Mouse (Mus musculus) stomach, embryonic 14.5 days (tissue): ENCODE measurements around the gene Cdk8. TPM values are rescaled to one million over a fixed set of nuclear protein-coding genes. Genes with fewer than 3 reads are reported as not detected.

ENCODE experiments used
- ATAC-seq: fragments of 200-750 bp; cut with Nextera tagmentation; 2 replicates; pipeline ENCODE4 v1.8.0; 2017; ENCODE audit warnings: low read depth, moderate TSS enrichment; ENCODE audit not compliant: insufficient number of reproducible peaks, insufficient read depth, low FRiP score
- H3K27ac ChIP-seq: fragments of 300-500 bp; sonication (generic); 2 replicates; pipeline ENCODE4 v1.5.1; 2014; ENCODE audit warnings: mild to moderate bottlenecking, low read length, moderate library complexity, mixed read lengths
- H3K27me3 ChIP-seq: fragments of 300-500 bp; sonication (generic); 2 replicates; pipeline ENCODE4 v1.6.1; 2014; ENCODE audit warnings: low read length, control low read depth, mixed read lengths; ENCODE audit not compliant: control insufficient read depth, insufficient read depth
- H3K36me3 ChIP-seq: fragments of 300-500 bp; sonication (generic); 2 replicates; pipeline ENCODE4 v1.6.1; 2014; ENCODE audit warnings: mild to moderate bottlenecking, control low read depth, low read length, moderate library complexity, mixed read lengths; ENCODE audit not compliant: control insufficient read depth, insufficient read depth
- H3K4me1 ChIP-seq: fragments of 300-500 bp; sonication (generic); 2 replicates; pipeline ENCODE4 v1.6.1; 2014; ENCODE audit warnings: low read length, control low read depth, mixed read lengths; ENCODE audit not compliant: control insufficient read depth, insufficient read depth
- H3K4me2 ChIP-seq: fragments of 300-500 bp; sonication (generic); replicated peaks from 2 replicates; pipeline ENCODE4 v1.6.1; 2014; ENCODE audit warnings: low read depth, low read length, control low read depth
- H3K4me3 ChIP-seq: fragments of 300-500 bp; sonication (generic); 2 replicates; pipeline ENCODE4 v1.5.1; 2014; ENCODE audit warnings: low read depth, low read length, control low read depth
- H3K9ac ChIP-seq: fragments of 300-500 bp; sonication (generic); replicated peaks from 2 replicates; pipeline ENCODE4 v1.6.1; 2014; ENCODE audit warnings: low read depth, mild to moderate bottlenecking, control low read depth, low read length, moderate library complexity, mixed read lengths
- H3K9me3 ChIP-seq: fragments of 300-500 bp; sonication (generic); 2 replicates; pipeline ENCODE4 v1.6.1; 2016; ENCODE audit warnings: low read depth, low read length, control low read depth; ENCODE audit not compliant: control insufficient read depth
- WGBS: fragments of 180-500 bp; shearing (Covaris S2); extraction: QIAGEN DNeasy Blood & Tissue Kit; methylation state at CpG from one replicate; pipeline ENCODE4 v1.1.7; 2014; 5-methylcytosine and 5-hydroxymethylcytosine counted together
- polyA plus RNA-seq: library from polyadenylated mRNA; unstranded; fragments of >200 nt; fragmentation: Nextera tagmentation; extraction: Ambion mirVana; gene quantifications from 2 replicates; pipeline ENCODE4 v1.2.1, GENCODE M21; 2014

Gene Cdk8
- polyA plus RNA-seq, 1 experiment from 2014 or later, result 24.7 TPM

- 51% methylated on average over 10 of the region's 10 CpGs for WGBS
- Histone ChIP-seq H3K27ac (no peak overlapping the region), H3K4me1 (no peaks in the 10 kb centered on the region), H3K36me3 (no peaks in the 10 kb centered on the region), H3K9me3 (no peaks in the 10 kb centered on the region), H3K4me2 (no peak overlapping the region), H3K4me3 (no peak overlapping the region), H3K9ac (no peak overlapping the region), H3K27me3 (no peaks in the 10 kb centered on the region)
- ATAC-seq, result no peak
Measured at GRCm38 (mm10) chr5:146328941-146329340, 97.9 kb downstream of the Cdk8 start.

- Histone ChIP-seq H3K4me3 (no peak overlapping the region), H3K9ac (no peak overlapping the region), H3K9me3 (no peaks in the 10 kb centered on the region), H3K27me3 (no peaks in the 10 kb centered on the region), H3K4me1 (no peaks in the 10 kb centered on the region), H3K27ac (no peak overlapping the region), H3K36me3 (no peaks in the 10 kb centered on the region), H3K4me2 (no peak overlapping the region)
- 90% methylated on average over 5 of the region's 5 CpGs for WGBS
- no peak for ATAC-seq
Measured at GRCm38 (mm10) chr5:146329541-146329940, 98.5 kb downstream of the Cdk8 start.

GRCm38 (mm10) chr5:146330031-146330764 lies 99.2 kb downstream of the Cdk8 start:
- Histone ChIP-seq H3K36me3 (no peaks in the 10 kb centered on the region), H3K4me2 (no peak overlapping the region), H3K4me3 (no peak overlapping the region), H3K9me3 (no peaks in the 10 kb centered on the region), H3K27me3 (no peaks in the 10 kb centered on the region), H3K9ac (no peak overlapping the region), H3K27ac (no peak overlapping the region), H3K4me1 (no peaks in the 10 kb centered on the region)
- no peak for ATAC-seq
- 45% methylated on average over 13 of the region's 13 CpGs for WGBS

GRCm38 (mm10) chr5:146330765-146331115 lies 99.7 kb downstream of the Cdk8 start:
- no peak overlapping the region for H3K4me3 ChIP-seq
- no peaks in the 10 kb centered on the region for H3K27me3 ChIP-seq
- WGBS, result 36% methylated on average over 3 of the region's 3 CpGs
- H3K9me3 ChIP-seq, result no peaks in the 10 kb centered on the region
- no peak for ATAC-seq
- no peaks in the 10 kb centered on the region for H3K4me1 ChIP-seq
- no peak overlapping the region for H3K27ac ChIP-seq
- no peak overlapping the region for H3K9ac ChIP-seq
- no peak overlapping the region for H3K4me2 ChIP-seq
- H3K36me3 ChIP-seq, result no peaks in the 10 kb centered on the region

GRCm38 (mm10) chr5:146331131-146331530 lies 100.1 kb downstream of the Cdk8 start:
- H3K27me3 ChIP-seq, result no peaks in the 10 kb centered on the region
- no peaks in the 10 kb centered on the region for H3K4me1 ChIP-seq
- H3K9me3 ChIP-seq, result no peaks in the 10 kb centered on the region
- no peak overlapping the region for H3K4me3 ChIP-seq
- H3K36me3 ChIP-seq, result no peaks in the 10 kb centered on the region
- no peak overlapping the region for H3K9ac ChIP-seq
- 82% methylated on average over 11 of the region's 11 CpGs for WGBS
- H3K27ac ChIP-seq, result no peak overlapping the region
- no peak for ATAC-seq
- no peak overlapping the region for H3K4me2 ChIP-seq

GRCm38 (mm10) chr5:146332541-146332940 lies 101.5 kb downstream of the Cdk8 start:
- no peak overlapping the region for H3K4me3 ChIP-seq
- no peaks in the 10 kb centered on the region for H3K27me3 ChIP-seq
- no peak overlapping the region for H3K4me2 ChIP-seq
- H3K4me1 ChIP-seq, result no peaks in the 10 kb centered on the region
- H3K36me3 ChIP-seq, result no peaks in the 10 kb centered on the region
- WGBS, result 67% methylated on average over 7 of the region's 7 CpGs
- H3K27ac ChIP-seq, result no peak overlapping the region
- ATAC-seq, result no peak
- no peak overlapping the region for H3K9ac ChIP-seq
- no peaks in the 10 kb centered on the region for H3K9me3 ChIP-seq

- no peak overlapping the region for H3K4me3 ChIP-seq
- no peak overlapping the region for H3K27ac ChIP-seq
- no peaks in the 10 kb centered on the region for H3K4me1 ChIP-seq
- no peaks in the 10 kb centered on the region for H3K9me3 ChIP-seq
- no peak overlapping the region for H3K4me2 ChIP-seq
- no peak for ATAC-seq
- H3K9ac ChIP-seq, result no peak overlapping the region
- H3K36me3 ChIP-seq, result no peaks in the 10 kb centered on the region
- WGBS, result 57% methylated on average over 1 of the region's 1 CpGs
- H3K27me3 ChIP-seq, result no peaks in the 10 kb centered on the region
Measured at GRCm38 (mm10) chr5:146334410-146334809, 103.4 kb downstream of the Cdk8 start.

- H3K4me3 ChIP-seq, result no peak overlapping the region
- no peaks in the 10 kb centered on the region for H3K9me3 ChIP-seq
- no peak overlapping the region for H3K4me2 ChIP-seq
- H3K27me3 ChIP-seq, result no peaks in the 10 kb centered on the region
- H3K36me3 ChIP-seq, result no peaks in the 10 kb centered on the region
- H3K4me1 ChIP-seq, result no peaks in the 10 kb centered on the region
- 54% methylated on average over 9 of the region's 9 CpGs for WGBS
- H3K9ac ChIP-seq, result no peak overlapping the region
- no peak for ATAC-seq
- no peak overlapping the region for H3K27ac ChIP-seq
Measured at GRCm38 (mm10) chr5:146338064-146338463, 107.0 kb downstream of the Cdk8 start.

- Histone ChIP-seq H3K27me3 (no peaks in the 10 kb centered on the region), H3K36me3 (no peaks in the 10 kb centered on the region), H3K4me3 (no peak overlapping the region), H3K27ac (no peak overlapping the region), H3K4me1 (no peaks in the 10 kb centered on the region), H3K9ac (no peak overlapping the region), H3K9me3 (no peaks in the 10 kb centered on the region), H3K4me2 (no peak overlapping the region)
- WGBS, result 74% methylated on average over 4 of the region's 4 CpGs
- ATAC-seq, result no peak
Measured at GRCm38 (mm10) chr5:146340037-146340436, 109.0 kb downstream of the Cdk8 start.
